Mouse (Mus musculus) skeletal muscle tissue, postnatal 0 days (tissue): ENCODE measurements around the gene Stmn1. TPM values are rescaled to one million over a fixed set of nuclear protein-coding genes. Genes with fewer than 3 reads are reported as not detected.

Experiments
- microRNA-seq, 2 experiments: library from miRNA; unstranded; fragments of <30 nt; microRNA quantifications; one replicate each; pipeline ENCODE4; 2016
- polyA plus RNA-seq: library from polyadenylated mRNA; unstranded; fragments of >200 nt; fragmentation: Nextera tagmentation; extraction: Ambion mirVana; gene quantifications from 2 replicates; pipeline ENCODE4 v1.2.1, GENCODE M21; 2015

Gene Stmn1
- 236 and 280 TPM in 2 replicates for polyA plus RNA-seq

GRCm38 (mm10) chr4:134468215-134468575, at the start of gene Stmn1:
Gene Stmn1, plus strand, starts transcription at chr4:134468320.

DNA sequence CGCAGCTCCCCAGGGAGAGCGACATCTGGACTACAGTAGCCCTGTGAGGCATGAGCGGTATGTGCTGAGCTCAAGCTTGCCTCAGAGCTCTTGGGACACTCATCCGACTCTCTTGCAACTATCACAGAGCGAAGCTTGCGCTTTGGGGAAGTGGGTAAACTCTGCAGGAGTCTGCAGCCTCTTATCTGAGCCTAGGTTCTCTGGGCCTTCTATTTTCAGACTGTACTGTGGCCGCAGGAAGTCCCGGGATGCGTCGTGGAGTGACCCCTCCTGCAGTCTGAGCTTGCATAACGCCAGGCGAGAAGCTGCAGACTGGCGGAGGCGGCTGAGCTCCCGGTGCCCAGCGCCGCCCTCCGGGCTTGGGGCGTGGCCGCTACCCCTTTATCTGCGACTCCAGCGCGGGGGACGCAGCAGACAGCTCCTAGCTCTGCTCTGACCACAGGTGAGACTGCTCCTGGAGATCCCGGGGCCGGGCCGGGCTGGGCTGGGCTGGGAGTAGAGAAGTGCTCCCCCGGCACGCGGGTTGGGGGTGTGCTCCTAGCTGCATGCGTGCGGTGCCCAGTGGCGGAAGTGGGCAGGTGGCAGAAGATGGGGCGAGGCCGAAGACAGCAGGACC, 28.6 kb downstream of the Stmn1 start, which contains the start of gene Paqr7:
Gene Paqr7, plus strand, starts transcription at position 103 of the 616 bp plus-strand sequence.

DNA sequence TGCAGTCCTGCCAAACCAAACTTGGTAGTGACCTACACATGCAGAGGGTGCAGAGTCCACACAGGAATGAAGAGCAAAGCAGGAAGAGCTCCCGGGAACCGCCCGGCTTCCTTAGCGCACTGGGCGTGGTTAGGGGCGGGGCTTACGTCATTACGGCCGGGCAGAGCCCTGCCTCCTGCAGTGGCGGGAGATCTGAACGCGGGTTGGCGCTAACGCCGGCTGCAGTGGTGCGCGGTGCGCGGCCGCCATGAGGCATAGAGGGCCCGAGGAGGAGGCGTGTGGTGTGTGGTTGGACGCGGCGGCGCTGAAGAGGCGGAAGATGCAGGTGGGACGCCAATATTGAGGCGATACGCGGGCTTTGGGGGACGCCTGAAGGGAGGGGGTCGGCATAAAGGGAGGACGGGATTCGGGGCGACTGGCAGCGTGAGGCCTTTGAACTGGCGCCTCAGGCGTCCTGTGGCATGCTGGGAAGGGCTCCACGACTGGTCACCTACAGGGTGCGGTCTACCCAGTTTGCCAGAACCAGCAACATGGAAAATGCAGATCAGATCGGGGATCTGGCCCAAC, 42.8 kb downstream of the Stmn1 start, which contains the start of gene Aunip:
Gene Aunip, plus strand, starts transcription at position 155 of the 567 bp plus-strand sequence.

Small RNA genes within 50 kb of the gene (microRNA-seq; reads per million reads assigned to microRNA genes)
- 0 reads per million in 2 experiments for gene Gm23634

Other genes starting within 250 kb of the Stmn1 start
- not detected in 2 replicates for gene Catsper4, start 240.9 kb upstream of the Stmn1 start, polyA plus RNA-seq
- gene Cnksr1, start 229.9 kb upstream of the Stmn1 start, polyA plus RNA-seq = 2.6 and 5.2 TPM in 2 replicates
- gene E130218I03Rik, start 224.7 kb upstream of the Stmn1 start, polyA plus RNA-seq = 0.44 TPM in 1 of 2 replicates, not detected in the other
- 5.9 and 6.9 TPM in 2 replicates for gene Zfp593, start 222.7 kb upstream of the Stmn1 start, polyA plus RNA-seq
- not detected in 2 replicates for gene Gm30191, start 221.4 kb upstream of the Stmn1 start, polyA plus RNA-seq
- 5.0 and 5.7 TPM in 2 replicates for gene Grrp1, start 214.2 kb upstream of the Stmn1 start, polyA plus RNA-seq
- gene Pdik1l, start 180.4 kb upstream of the Stmn1 start, polyA plus RNA-seq = 5.7 and 5.8 TPM in 2 replicates
- gene Trim63, start 153.2 kb upstream of the Stmn1 start, polyA plus RNA-seq = 53.6 and 64.2 TPM in 2 replicates
- gene Slc30a2, start 125.1 kb upstream of the Stmn1 start, polyA plus RNA-seq = 0.33 and 0.44 TPM in 2 replicates
- gene Extl1, start 84.5 kb upstream of the Stmn1 start, polyA plus RNA-seq = 2.6 and 2.7 TPM in 2 replicates
- gene Pafah2, start 72.0 kb upstream of the Stmn1 start, polyA plus RNA-seq = 4.2 and 5.4 TPM in 2 replicates
- gene Paqr7, start 28.4 kb downstream of the Stmn1 start, polyA plus RNA-seq = 4.5 and 5.3 TPM in 2 replicates
- 1.0 and 1.9 TPM in 2 replicates for gene Aunip, start 42.7 kb downstream of the Stmn1 start, polyA plus RNA-seq
- gene Mtfr1l, start 67.1 kb downstream of the Stmn1 start, polyA plus RNA-seq = 155 and 156 TPM in 2 replicates
- 11.1 and 15.5 TPM in 2 replicates for gene Selenon, start 83.8 kb downstream of the Stmn1 start, polyA plus RNA-seq
- 3.2 and 3.6 TPM in 2 replicates for gene Man1c1, start 236.0 kb downstream of the Stmn1 start, polyA plus RNA-seq